Mouse (Mus musculus) liver, embryonic 14.5 days (tissue): ENCODE data around the gene Klhdc9. TPM values are rescaled to one million over a fixed set of nuclear protein-coding genes. Genes with fewer than 3 reads are reported as not detected.

Source experiments
- ATAC-seq: fragments of 200-750 bp; cut with Nextera tagmentation; 2 replicates; pipeline ENCODE4 v1.8.0; 2017; ENCODE audit warnings: moderate number of reproducible peaks, mild to moderate bottlenecking, moderate library complexity; ENCODE audit not compliant: insufficient read depth
- DNase-seq, 3 experiments: peaks; one replicate each; pipeline ENCODE4 v3.0.0-alpha.2; 2012 to 2013; ENCODE audit warnings: low read depth in 3 of 3, low spot score in 3 of 3
- H3K27ac ChIP-seq: fragments of 300-500 bp; sonication (generic); 2 replicates; pipeline ENCODE4 v1.5.1; 2014; ENCODE audit warnings: moderate library complexity, mild to moderate bottlenecking, control low read depth, inconsistent platforms
- H3K27me3 ChIP-seq: fragments of 300-500 bp; sonication (generic); 2 replicates; pipeline ENCODE4 v1.6.1; 2014; ENCODE audit warnings: mild to moderate bottlenecking, low read length, moderate library complexity; ENCODE audit not compliant: control insufficient read depth, insufficient read depth
- H3K36me3 ChIP-seq: fragments of 300-500 bp; sonication (generic); replicated peaks from 2 replicates; pipeline ENCODE4 v1.6.1; 2014; ENCODE audit warnings: low read depth; ENCODE audit not compliant: control insufficient read depth, insufficient read depth
- H3K4me1 ChIP-seq, 2 experiments: fragments of 200-500 bp in 1 of 2; fragments of 300-500 bp in 1 of 2; sonication (generic) in 1 of 2; replicated peaks; 2 replicates each; pipeline ENCODE4 v1.6.1; 2012 to 2014; ENCODE audit warnings: antibody characterized with exemption in 1 of 2, inconsistent platforms in 1 of 2, low read length in 1 of 2; ENCODE audit not compliant: control insufficient read depth in 2 of 2, insufficient read depth in 2 of 2
- H3K4me2 ChIP-seq: fragments of 300-500 bp; sonication (generic); 2 replicates; pipeline ENCODE4 v1.6.1; 2014; ENCODE audit warnings: low read depth, mild to moderate bottlenecking, control low read depth, moderate library complexity
- H3K4me3 ChIP-seq, 2 experiments: fragments of 200-500 bp in 1 of 2; fragments of 300-500 bp in 1 of 2; sonication (generic) in 1 of 2; 2 replicates each; pipeline ENCODE4 v1.5.1; 2012 to 2014; ENCODE audit warnings: low read depth in 2 of 2, low read length in 2 of 2, mild to moderate bottlenecking in 2 of 2, control low read depth in 1 of 2, inconsistent platforms in 1 of 2, moderate library complexity in 1 of 2; ENCODE audit not compliant: insufficient read depth in 1 of 2
- H3K9ac ChIP-seq: fragments of 300-500 bp; sonication (generic); replicated peaks from 2 replicates; pipeline ENCODE4 v1.6.1; 2014; ENCODE audit warnings: mild to moderate bottlenecking, control low read depth, moderate library complexity
- H3K9me3 ChIP-seq: fragments of 300-500 bp; sonication (generic); 2 replicates; pipeline ENCODE4 v1.6.1; 2016; ENCODE audit warnings: low read length, mixed read lengths; ENCODE audit not compliant: control insufficient read depth
- CTCF ChIP-seq: IDR thresholded peaks from 2 replicates; pipeline ENCODE4 v1.5.1; 2016; ENCODE audit warnings: antibody characterized with exemption, low read depth, control low read depth
- EP300 ChIP-seq: IDR thresholded peaks from 2 replicates; pipeline ENCODE4 v1.6.1; 2016; ENCODE audit warnings: antibody characterized with exemption, low read depth
- WGBS: fragments of 180-500 bp; shearing (Covaris S2); extraction: QIAGEN DNeasy Blood & Tissue Kit; methylation state at CpG from one replicate; pipeline ENCODE4 v1.1.7; 2014; ENCODE audit not compliant: insufficient replicate concordance; 5-methylcytosine and 5-hydroxymethylcytosine counted together
- polyA plus RNA-seq, 2 experiments: library from polyadenylated mRNA; depleted of rRNA in 1 of 2; stranded (reverse) in 1 of 2; unstranded in 1 of 2; fragments of >200 nt; fragmentation: Nextera tagmentation in 1 of 2; extraction: Ambion mirVana in 1 of 2; gene quantifications; 2 replicates each; pipeline versions ENCODE4 v1.2.1 to v1.2.3; 2012 to 2014

Gene Klhdc9
- polyA plus RNA-seq, 2 experiments: 0.27 to 0.70 TPM

- H3K36me3 ChIP-seq: peaks cover 8% of the 10 kb centered on the region
- H3K9me3 ChIP-seq: no peaks in the 10 kb centered on the region; the same call in 1 of the 2 replicates
- TF ChIP-seq CTCF (no peak), EP300 (no peak)
- peak overlapping the region; percentile 77 to 82 for H3K4me3 ChIP-seq
- peak overlapping the region; percentile 76 for H3K9ac ChIP-seq
- peaks cover 0 to 6% of the 10 kb centered on the region in 2 experiments; a peak in 3 of 4 replicates for H3K4me1 ChIP-seq
- peak overlapping the region; percentile 32 for H3K27ac ChIP-seq
- H3K4me2 ChIP-seq: peak overlapping the region; percentile 76
- DNase-seq (no peak), ATAC-seq (peak; percentile 41; the same call in 1 of the 2 replicates)
- WGBS: 0% methylated on average over 14 of the region's 14 CpGs
- H3K27me3 ChIP-seq: no peaks in the 10 kb centered on the region
These were observed 14.5 kb downstream of the Klhdc9 start for GRCm38 (mm10) chr1:171346095-171346450.

- 2% methylated on average over 53 of the region's 53 CpGs for WGBS
- peak within 1 kb of the TSS; percentile 77 to 82 for H3K4me3 ChIP-seq
- DNase-seq (peak; percentile 76 to 84 (median 79)), ATAC-seq (peak; percentile 90)
- peak within 1 kb of the TSS; percentile 32 for H3K27ac ChIP-seq
- peak within 1 kb of the TSS; percentile 76 for H3K4me2 ChIP-seq
- TF ChIP-seq CTCF (no peak), EP300 (no peak)
- H3K27me3 ChIP-seq: no peaks in the 10 kb centered on the region
- peak within 1 kb of the TSS; percentile 76 for H3K9ac ChIP-seq
- peaks cover 10% of the 10 kb centered on the region for H3K36me3 ChIP-seq
- peaks cover 0 to 6% of the 10 kb centered on the region in 2 experiments; a peak in 3 of 4 replicates for H3K4me1 ChIP-seq
- H3K9me3 ChIP-seq: no peaks in the 10 kb centered on the region; the same call in 1 of the 2 replicates
These were observed 15.1 kb downstream of the Klhdc9 start, which contains the start of the genes Nit1 and Pfdn2 for GRCm38 (mm10) chr1:171345225-171346094. Nit1 (minus strand) TSS chr1:171345646. Pfdn2 (plus strand) TSS chr1:171345670.

- 64% methylated on average over 9 of the region's 9 CpGs for WGBS
- no peak for DNase-seq
- TF ChIP-seq EP300 (no peak), CTCF (no peak)
- Histone ChIP-seq H3K27ac (no peak overlapping the region), H3K27me3 (no peaks in the 10 kb centered on the region), H3K36me3 (peaks cover 10% of the 10 kb centered on the region), H3K9ac (peak overlapping the region; percentile 76), H3K4me2 (peak overlapping the region; percentile 76), H3K4me3 (peak overlapping the region; percentile 77 to 82), H3K4me1 (peaks cover 0 to 6% of the 10 kb centered on the region in 2 experiments; a peak in 3 of 4 replicates), H3K9me3 (no peaks in the 10 kb centered on the region; the same call in 1 of the 2 replicates)
- ATAC-seq: no peak
These were observed 15.9 kb downstream of the Klhdc9 start for GRCm38 (mm10) chr1:171344715-171345114.

GRCm38 (mm10) chr1:171343922-171344677 is 16.5 kb downstream of the Klhdc9 start:
- TF ChIP-seq CTCF: 0 out of 2 replicates have a peak, but pooled peaks have one; percentile 19
- TF ChIP-seq EP300: no peak
- Histone ChIP-seq H3K4me1 (peaks cover 0 to 6% of the 10 kb centered on the region in 2 experiments; a peak in 3 of 4 replicates), H3K27me3 (no peaks in the 10 kb centered on the region), H3K27ac (no peak overlapping the region), H3K36me3 (peaks cover 11% of the 10 kb centered on the region), H3K4me3 (peak overlapping the region in 1 of 2 experiments; percentile 77; a peak in 1 of 4 replicates), H3K9ac (no peak overlapping the region), H3K4me2 (peak overlapping the region; percentile 76), H3K9me3 (no peaks in the 10 kb centered on the region; the same call in 1 of the 2 replicates)
- WGBS: 73% methylated on average over 9 of the region's 9 CpGs
- ATAC-seq (no peak), DNase-seq (no peak)
